Mouse (Mus musculus) thymus, postnatal 10 days (tissue): ENCODE measurements around the gene Msi2.

ENCODE experiments used
- DNase-seq, 2 experiments: peaks; one replicate each; pipeline ENCODE4 v3.0.0; 2021; ENCODE audit warnings: low spot score in 2 of 2

Gene Msi2

GRCm38 (mm10) chr11:88564810-88565209 is 153.5 kb downstream of the Msi2 start:
- no peak for DNase-seq

- DNase-seq: no peak
Measured at GRCm38 (mm10) chr11:88564363-88564762, 153.9 kb downstream of the Msi2 start.

GRCm38 (mm10) chr11:88561191-88561590 is 157.1 kb downstream of the Msi2 start:
- DNase-seq: no peak

- DNase-seq: no peak
Measured at GRCm38 (mm10) chr11:88560634-88561033, 157.7 kb downstream of the Msi2 start.

GRCm38 (mm10) chr11:88559365-88559970 is 158.8 kb downstream of the Msi2 start:
- DNase-seq: peak in 1 of 2 experiments; percentile 38

GRCm38 (mm10) chr11:88558731-88559130 is 159.6 kb downstream of the Msi2 start:
- no peak for DNase-seq

GRCm38 (mm10) chr11:88557828-88558580 is 160.3 kb downstream of the Msi2 start:
- DNase-seq: no peak

GRCm38 (mm10) chr11:88557116-88557768 is 161.1 kb downstream of the Msi2 start:
- no peak for DNase-seq

- DNase-seq: no peak
Measured at GRCm38 (mm10) chr11:88555902-88556549, 162.3 kb downstream of the Msi2 start.

GRCm38 (mm10) chr11:88555232-88555818 is 163.0 kb downstream of the Msi2 start:
- DNase-seq: no peak

GRCm38 (mm10) chr11:88553521-88554310 is 164.6 kb downstream of the Msi2 start:
- DNase-seq: no peak

GRCm38 (mm10) chr11:88552987-88553386 is 165.3 kb downstream of the Msi2 start:
- peak; percentile 61 to 74 for DNase-seq

- no peak for DNase-seq
Measured at GRCm38 (mm10) chr11:88552385-88552784, 165.9 kb downstream of the Msi2 start.

- peak; percentile 63 to 65 for DNase-seq
Measured at GRCm38 (mm10) chr11:88551034-88551433, 167.3 kb downstream of the Msi2 start.

GRCm38 (mm10) chr11:88550083-88550907 is 168.0 kb downstream of the Msi2 start:
- DNase-seq: peak; percentile 27 to 57

- no peak for DNase-seq
Measured at GRCm38 (mm10) chr11:88549529-88549900, 168.8 kb downstream of the Msi2 start.

GRCm38 (mm10) chr11:88548832-88549528 is 169.3 kb downstream of the Msi2 start:
- DNase-seq: no peak

GRCm38 (mm10) chr11:88548423-88548822 is 169.9 kb downstream of the Msi2 start:
- no peak for DNase-seq

- DNase-seq: no peak
Measured at GRCm38 (mm10) chr11:88543771-88544170, 174.5 kb downstream of the Msi2 start.

GRCm38 (mm10) chr11:88542817-88543216 is 175.5 kb downstream of the Msi2 start:
- no peak for DNase-seq
